Mouse (Mus musculus): Measurements from ENCODE around the gene Rbm19. TPM values are rescaled to one million over a fixed set of nuclear protein-coding genes. Genes with fewer than 3 reads are reported as not detected.

The Rbm19 gene
- polyA plus RNA-seq, 1 experiment from 2014 or later, result 10.8 TPM

DNA sequence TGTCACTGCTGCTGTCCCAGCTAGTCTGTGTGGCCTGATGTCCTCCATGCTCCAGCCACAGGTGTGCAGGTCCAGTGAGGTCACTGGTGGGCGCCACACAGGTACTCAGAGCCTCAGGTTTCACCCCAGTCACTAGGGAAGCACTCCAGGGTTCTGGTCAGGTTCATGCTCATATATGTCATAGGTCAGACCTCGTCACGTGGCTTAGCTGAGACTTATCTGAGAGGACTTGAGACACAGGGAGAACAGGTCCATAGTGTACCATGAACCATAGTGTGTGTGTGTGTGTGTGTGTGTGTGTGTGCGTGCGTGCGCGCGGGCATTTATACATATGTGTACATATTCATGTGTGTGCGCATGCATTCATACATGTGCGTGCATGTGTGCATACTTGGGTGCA is 46.4 kb downstream of the Rbm19 start:
- H3K9ac ChIP-seq (ENCODE audit: low read length), result no peak overlapping the region
- TF ChIP-seq CTCF (IDR thresholded peaks at IDR 0.05; ENCODE audit: low read depth), result no peak
- no peak for TF ChIP-seq EP300 (optimal IDR thresholded peaks at IDR 0.05)
- H3K27ac ChIP-seq (replicated peaks), result no peak overlapping the region
- 0 out of 2 replicates have a peak, but pooled peaks have one; percentile 36 for ATAC-seq (ENCODE audit: low FRiP score, low TSS enrichment)
- no peak overlapping the region for H3K4me3 ChIP-seq (ENCODE audit: low read depth, low read length)
- no peaks in the 10 kb centered on the region for H3K36me3 ChIP-seq (ENCODE audit: control insufficient read depth, insufficient read depth, low read length)
- 96% methylated on average over 10 of the region's 10 CpGs for WGBS
- H3K9me3 ChIP-seq (ENCODE audit: control insufficient read depth, low read length), result no peaks in the 10 kb centered on the region
- no peaks in the 10 kb centered on the region for H3K4me1 ChIP-seq (replicated peaks; ENCODE audit: control insufficient read depth, insufficient read depth)
- H3K27me3 ChIP-seq (ENCODE audit: control insufficient read depth, insufficient read depth, low read length), result no peaks in the 10 kb centered on the region
- peak; percentile 17 for DNase-seq (ENCODE audit: low spot score)
- H3K4me2 ChIP-seq (replicated peaks; ENCODE audit: low read depth), result no peak overlapping the region

GRCm38 (mm10) chr5:120163428-120163827 is 47.2 kb downstream of the Rbm19 start:
- Histone ChIP-seq H3K9me3 (ENCODE audit: control insufficient read depth, low read length) (no peaks in the 10 kb centered on the region), H3K36me3 (ENCODE audit: control insufficient read depth, insufficient read depth, low read length) (no peaks in the 10 kb centered on the region), H3K9ac (ENCODE audit: low read length) (no peak overlapping the region), H3K4me3 (ENCODE audit: low read depth, low read length) (no peak overlapping the region), H3K27me3 (ENCODE audit: control insufficient read depth, insufficient read depth, low read length) (no peaks in the 10 kb centered on the region), H3K4me1 (replicated peaks; ENCODE audit: control insufficient read depth, insufficient read depth) (no peaks in the 10 kb centered on the region), H3K4me2 (replicated peaks; ENCODE audit: low read depth) (no peak overlapping the region), H3K27ac (replicated peaks) (no peak overlapping the region)
- TF ChIP-seq EP300 (optimal IDR thresholded peaks at IDR 0.05) (no peak), CTCF (IDR thresholded peaks at IDR 0.05; ENCODE audit: low read depth) (no peak)
- 72% methylated on average over 6 of the region's 6 CpGs for WGBS
- no peak for DNase-seq (ENCODE audit: low spot score)
- no peak for ATAC-seq (ENCODE audit: low FRiP score, low TSS enrichment)

DNA sequence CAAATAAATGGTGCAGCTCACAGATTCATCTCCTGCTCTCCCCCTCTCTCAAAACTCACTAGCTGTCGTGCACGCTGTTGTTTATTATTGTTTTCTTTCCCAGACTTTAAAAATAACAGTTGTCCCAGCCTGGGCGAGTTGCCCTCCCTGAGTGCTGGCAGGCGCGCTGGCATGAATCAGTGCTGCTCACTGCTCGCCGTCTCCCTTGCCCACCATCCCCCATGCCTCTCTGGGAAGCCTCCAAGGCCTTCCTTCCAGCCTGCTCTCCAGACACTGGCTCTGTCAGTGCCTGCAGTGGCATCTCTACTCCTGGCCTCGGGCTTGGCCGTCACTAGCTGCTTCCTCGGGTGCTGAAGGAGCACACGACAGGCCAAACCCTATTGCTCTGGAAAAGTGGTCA is 48.2 kb downstream of the Rbm19 start:
- ATAC-seq (ENCODE audit: low FRiP score, low TSS enrichment), result no peak

DNA sequence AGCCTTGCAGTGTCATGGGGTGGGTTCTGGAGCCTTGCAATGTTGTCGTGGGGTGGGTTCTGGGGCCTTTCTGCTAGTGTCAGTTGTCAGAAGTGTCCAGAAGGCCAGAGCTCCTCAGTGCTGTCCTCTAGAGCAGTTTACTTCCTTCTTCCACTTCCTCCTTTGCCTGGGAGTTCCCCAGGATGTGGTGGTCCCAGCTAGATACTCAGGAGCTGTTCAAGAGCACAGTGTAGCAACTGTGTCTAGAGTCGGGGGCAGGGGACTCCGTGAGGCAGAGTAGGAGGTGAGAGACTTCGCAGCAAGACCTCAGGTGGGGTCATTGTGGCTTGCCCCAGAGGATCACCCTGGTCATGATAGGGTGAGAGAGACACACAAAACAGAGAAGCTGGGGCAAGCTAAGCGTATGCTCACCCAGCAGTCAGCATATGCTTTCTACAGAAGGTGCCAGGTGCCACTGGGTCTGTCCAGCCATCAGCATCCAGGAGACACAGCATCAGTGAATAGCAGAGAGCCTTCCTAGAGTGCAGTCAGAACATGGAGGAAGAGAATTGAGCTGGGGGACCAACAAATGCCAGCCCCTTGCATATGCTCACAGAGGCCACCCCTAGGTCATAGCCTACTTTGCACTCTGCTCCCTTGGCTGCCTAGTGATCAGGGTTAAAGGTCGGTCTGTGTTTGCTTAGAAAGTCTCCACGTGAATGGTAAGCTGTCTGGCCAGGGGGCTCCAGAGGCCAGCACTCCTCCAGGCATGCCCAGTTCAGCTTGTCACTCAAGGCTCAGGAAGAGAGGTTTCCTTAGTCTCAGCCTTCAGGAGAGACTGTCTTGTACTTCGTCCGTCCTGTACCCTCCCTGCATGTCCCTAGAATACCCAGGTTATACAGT is 49.0 kb downstream of the Rbm19 start:
- Histone ChIP-seq H3K9ac (ENCODE audit: low read length) (no peak overlapping the region), H3K27ac (replicated peaks) (no peak overlapping the region), H3K4me2 (replicated peaks; ENCODE audit: low read depth) (no peak overlapping the region), H3K27me3 (ENCODE audit: control insufficient read depth, insufficient read depth, low read length) (no peaks in the 10 kb centered on the region), H3K4me1 (replicated peaks; ENCODE audit: control insufficient read depth, insufficient read depth) (no peaks in the 10 kb centered on the region), H3K36me3 (ENCODE audit: control insufficient read depth, insufficient read depth, low read length) (no peaks in the 10 kb centered on the region), H3K4me3 (ENCODE audit: low read depth, low read length) (no peak overlapping the region), H3K9me3 (ENCODE audit: control insufficient read depth, low read length) (no peaks in the 10 kb centered on the region)
- no peak for TF ChIP-seq CTCF (IDR thresholded peaks at IDR 0.05; ENCODE audit: low read depth)
- no peak for TF ChIP-seq EP300 (optimal IDR thresholded peaks at IDR 0.05)
- DNase-seq (ENCODE audit: low spot score) (no peak), ATAC-seq (ENCODE audit: low FRiP score, low TSS enrichment) (no peak)
- 68% methylated on average over 9 of the region's 9 CpGs for WGBS

More for the DNA sequence above, 48.2 kb downstream of the Rbm19 start:
- Histone ChIP-seq H3K4me1 (replicated peaks; ENCODE audit: control insufficient read depth, insufficient read depth) (no peaks in the 10 kb centered on the region), H3K4me3 (ENCODE audit: low read depth, low read length) (no peak overlapping the region), H3K36me3 (ENCODE audit: control insufficient read depth, insufficient read depth, low read length) (no peaks in the 10 kb centered on the region), H3K4me2 (replicated peaks; ENCODE audit: low read depth) (no peak overlapping the region), H3K27me3 (ENCODE audit: control insufficient read depth, insufficient read depth, low read length) (no peaks in the 10 kb centered on the region), H3K9ac (ENCODE audit: low read length) (no peak overlapping the region), H3K9me3 (ENCODE audit: control insufficient read depth, low read length) (no peaks in the 10 kb centered on the region), H3K27ac (replicated peaks) (no peak overlapping the region)
- 62% methylated on average over 11 of the region's 11 CpGs for WGBS
- TF ChIP-seq EP300 (optimal IDR thresholded peaks at IDR 0.05) (no peak), CTCF (IDR thresholded peaks at IDR 0.05; ENCODE audit: low read depth) (no peak)
- DNase-seq (ENCODE audit: low spot score), result no peak

DNA sequence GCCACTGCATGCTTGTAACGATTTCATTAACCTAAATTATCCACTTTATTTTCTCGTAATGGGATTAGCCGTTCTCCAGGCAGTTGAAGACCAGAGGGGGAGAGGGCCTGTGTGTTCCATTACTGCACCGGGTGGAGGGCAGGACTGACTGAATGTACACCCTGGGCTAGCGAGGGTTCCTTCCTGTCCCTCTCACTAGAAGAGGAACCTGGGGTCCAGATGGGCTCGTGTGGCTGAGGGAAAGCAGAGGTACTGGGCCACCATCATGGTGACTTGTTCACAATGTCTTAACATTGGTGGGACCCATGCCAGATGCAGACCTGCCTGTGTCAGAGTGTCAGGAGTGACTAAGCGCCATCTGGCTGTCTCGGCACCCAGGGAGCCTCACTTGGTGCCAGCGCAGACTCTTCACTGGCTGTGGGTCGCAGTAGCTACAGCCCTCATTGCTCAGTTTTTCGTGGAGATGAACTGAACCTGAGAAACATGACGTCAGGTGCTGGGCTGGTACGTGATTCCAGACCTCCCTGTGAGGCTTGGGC is 51.6 kb downstream of the Rbm19 start:
- H3K4me1 ChIP-seq (replicated peaks; ENCODE audit: control insufficient read depth, insufficient read depth), result no peaks in the 10 kb centered on the region
- H3K9ac ChIP-seq (ENCODE audit: low read length), result no peak overlapping the region
- TF ChIP-seq CTCF (IDR thresholded peaks at IDR 0.05; ENCODE audit: low read depth), result no peak
- no peak for TF ChIP-seq EP300 (optimal IDR thresholded peaks at IDR 0.05)
- WGBS, result 83% methylated on average over 13 of the region's 13 CpGs
- H3K27ac ChIP-seq (replicated peaks), result no peak overlapping the region
- H3K4me2 ChIP-seq (replicated peaks; ENCODE audit: low read depth), result no peak overlapping the region
- H3K36me3 ChIP-seq (ENCODE audit: control insufficient read depth, insufficient read depth, low read length), result no peaks in the 10 kb centered on the region
- no peaks in the 10 kb centered on the region for H3K27me3 ChIP-seq (ENCODE audit: control insufficient read depth, insufficient read depth, low read length)
- no peaks in the 10 kb centered on the region for H3K9me3 ChIP-seq (ENCODE audit: control insufficient read depth, low read length)
- DNase-seq (ENCODE audit: low spot score), result no peak
- no peak overlapping the region for H3K4me3 ChIP-seq (ENCODE audit: low read depth, low read length)
- no peak for ATAC-seq (ENCODE audit: low FRiP score, low TSS enrichment)

Data from stomach, postnatal 0 days (tissue).